Mouse (Mus musculus) kidney, embryonic 14.5 days (tissue): ENCODE results near the gene AI464131. TPM values are rescaled to one million over a fixed set of nuclear protein-coding genes. Genes with fewer than 3 reads are reported as not detected.
A peak's percentile ranks its signal among the peaks of the same experiment; 100 is the strongest.

Experiments used
- ATAC-seq: fragments of 200-750 bp; cut with Nextera tagmentation; 2 replicates; pipeline ENCODE4 v1.8.0; 2017; ENCODE audit warnings: moderate number of reproducible peaks, mild to moderate bottlenecking, moderate TSS enrichment, moderate library complexity; ENCODE audit not compliant: low FRiP score, low TSS enrichment
- H3K27ac ChIP-seq: fragments of 300-500 bp; sonication (generic); 2 replicates; pipeline ENCODE4 v1.5.1; 2014; ENCODE audit warnings: low read depth, mild to moderate bottlenecking, low read length, moderate library complexity, mixed read lengths
- H3K27me3 ChIP-seq: fragments of 300-500 bp; sonication (generic); 2 replicates; pipeline ENCODE4 v1.6.1; 2014; ENCODE audit warnings: mild to moderate bottlenecking, low read length; ENCODE audit not compliant: control insufficient read depth, insufficient read depth
- H3K36me3 ChIP-seq: fragments of 300-500 bp; sonication (generic); 2 replicates; pipeline ENCODE4 v1.6.1; 2014; ENCODE audit warnings: low read length, mixed read lengths; ENCODE audit not compliant: control insufficient read depth, insufficient read depth
- H3K4me1 ChIP-seq: fragments of 300-500 bp; sonication (generic); 2 replicates; pipeline ENCODE4 v1.6.1; 2014; ENCODE audit warnings: low read length, mixed read lengths; ENCODE audit not compliant: control insufficient read depth, insufficient read depth
- H3K4me2 ChIP-seq: fragments of 300-500 bp; sonication (generic); replicated peaks from 2 replicates; pipeline ENCODE4 v1.6.1; 2014; ENCODE audit warnings: low read depth, mild to moderate bottlenecking, low read length
- H3K4me3 ChIP-seq: fragments of 300-500 bp; sonication (generic); 2 replicates; pipeline ENCODE4 v1.5.1; 2014; ENCODE audit warnings: mild to moderate bottlenecking, low read length
- H3K9ac ChIP-seq: fragments of 300-500 bp; sonication (generic); 2 replicates; pipeline ENCODE4 v1.6.1; 2014; ENCODE audit warnings: low read depth, mild to moderate bottlenecking, low read length, moderate library complexity
- H3K9me3 ChIP-seq: fragments of 300-500 bp; sonication (generic); 2 replicates; pipeline ENCODE4 v1.6.1; 2016; ENCODE audit warnings: low read length; ENCODE audit not compliant: control insufficient read depth
- WGBS: fragments of 180-500 bp; shearing (Covaris S2); extraction: QIAGEN DNeasy Blood & Tissue Kit; methylation state at CpG from one replicate; pipeline ENCODE4 v1.1.7; 2014; 5-methylcytosine and 5-hydroxymethylcytosine counted together
- polyA plus RNA-seq: library from polyadenylated mRNA; unstranded; fragments of >200 nt; fragmentation: Nextera tagmentation; extraction: Ambion mirVana; gene quantifications from 2 replicates; pipeline ENCODE4 v1.2.1, GENCODE M21; 2014

Gene AI464131
- polyA plus RNA-seq = 3.8 and 8.9 TPM in 2 replicates

DNA sequence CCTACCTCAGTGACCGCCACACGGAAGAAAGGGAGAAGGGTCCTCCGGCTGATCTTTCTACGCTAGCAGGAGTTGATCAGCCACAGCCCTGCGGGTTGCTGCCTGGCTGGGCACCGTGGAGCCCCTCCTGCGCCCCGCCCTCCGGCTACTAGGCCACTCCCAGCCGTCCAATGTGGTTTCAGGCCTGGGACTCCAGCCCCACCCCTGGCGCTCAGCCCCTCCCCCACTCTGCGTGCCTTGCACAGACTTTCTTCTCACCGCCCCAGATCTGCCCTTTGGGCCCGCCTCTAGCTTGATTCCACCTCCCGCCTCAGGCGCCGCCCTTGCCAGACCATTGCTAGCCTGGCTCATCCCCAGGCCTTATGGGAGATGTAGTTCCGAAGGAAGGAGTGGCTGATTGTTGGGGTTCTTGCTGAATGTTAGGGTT lies at the start of gene AI464131:
TSS of gene AI464131 (minus strand) at position 91 of the 427 bp plus-strand sequence.
- Histone ChIP-seq H3K27me3 (peaks cover 38% of the 10 kb centered on the region), H3K36me3 (no peaks in the 10 kb centered on the region), H3K27ac (peak within 1 kb of the TSS; percentile 71; the same call in 1 of the 2 replicates), H3K4me2 (peak within 1 kb of the TSS; percentile 63), H3K9ac (peak within 1 kb of the TSS; percentile 54; the same call in 1 of the 2 replicates), H3K4me1 (peaks cover 18% of the 10 kb centered on the region), H3K9me3 (no peaks in the 10 kb centered on the region), H3K4me3 (peak within 1 kb of the TSS; percentile 45)
- 2% methylated on average over 15 of the region's 18 CpGs for WGBS
- peak; percentile 93 for ATAC-seq

DNA sequence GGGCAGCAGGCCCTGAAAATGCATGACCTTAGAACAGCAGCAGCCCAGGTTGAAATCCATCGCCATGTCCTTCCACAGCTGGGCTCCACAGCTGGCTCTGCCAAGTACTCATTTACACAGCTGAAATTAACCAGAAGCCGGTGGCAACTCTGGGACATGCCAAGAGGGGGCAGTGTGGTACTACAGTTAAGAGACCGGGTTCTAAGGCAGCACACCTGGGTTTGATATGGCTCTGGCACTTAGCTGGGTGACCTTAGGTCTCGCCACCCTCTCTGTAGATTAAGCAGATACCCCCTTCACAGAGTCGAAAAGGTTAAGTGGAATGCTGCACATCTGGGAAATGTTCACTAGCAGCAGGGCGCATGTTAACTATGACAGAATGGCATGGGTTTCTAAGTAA lies 49.7 kb upstream of the AI464131 start:
- no peaks in the 10 kb centered on the region for H3K9me3 ChIP-seq
- 35% methylated on average over 6 of the region's 6 CpGs for WGBS
- no peak overlapping the region for H3K27ac ChIP-seq
- no peak overlapping the region for H3K4me2 ChIP-seq
- no peaks in the 10 kb centered on the region for H3K27me3 ChIP-seq
- peak; percentile 32; the same call in 1 of the 2 replicates for ATAC-seq
- peaks cover 4% of the 10 kb centered on the region; the same call in 1 of the 2 replicates for H3K4me1 ChIP-seq
- H3K9ac ChIP-seq = no peak overlapping the region
- H3K4me3 ChIP-seq = no peak overlapping the region
- no peaks in the 10 kb centered on the region for H3K36me3 ChIP-seq

DNA sequence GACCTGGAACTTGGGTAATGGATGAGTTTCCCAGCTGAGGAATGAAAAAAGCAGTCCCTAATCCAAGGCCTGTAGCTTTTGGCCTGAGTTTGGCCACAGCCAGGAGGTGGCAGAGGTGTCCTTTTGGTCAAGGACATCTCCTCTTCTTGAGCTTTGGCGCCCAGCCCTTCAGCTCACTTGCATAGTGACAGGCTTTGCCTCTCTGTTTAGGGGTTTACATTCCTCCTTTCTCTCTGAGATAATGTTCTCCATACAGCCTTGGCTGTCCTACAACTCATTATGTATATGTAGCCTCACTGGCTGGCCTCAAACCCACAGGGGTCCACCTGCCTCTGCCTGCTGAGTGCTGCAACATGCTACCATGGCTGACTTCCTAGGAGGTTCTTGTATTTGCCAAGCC lies 44.2 kb upstream of the AI464131 start:
- Histone ChIP-seq H3K36me3 (no peaks in the 10 kb centered on the region), H3K9me3 (no peaks in the 10 kb centered on the region), H3K4me3 (no peak overlapping the region), H3K27me3 (no peaks in the 10 kb centered on the region), H3K27ac (no peak overlapping the region), H3K9ac (no peak overlapping the region), H3K4me1 (no peaks in the 10 kb centered on the region), H3K4me2 (no peak overlapping the region)
- 71% methylated on average over 1 of the region's 1 CpGs for WGBS
- no peak for ATAC-seq

DNA sequence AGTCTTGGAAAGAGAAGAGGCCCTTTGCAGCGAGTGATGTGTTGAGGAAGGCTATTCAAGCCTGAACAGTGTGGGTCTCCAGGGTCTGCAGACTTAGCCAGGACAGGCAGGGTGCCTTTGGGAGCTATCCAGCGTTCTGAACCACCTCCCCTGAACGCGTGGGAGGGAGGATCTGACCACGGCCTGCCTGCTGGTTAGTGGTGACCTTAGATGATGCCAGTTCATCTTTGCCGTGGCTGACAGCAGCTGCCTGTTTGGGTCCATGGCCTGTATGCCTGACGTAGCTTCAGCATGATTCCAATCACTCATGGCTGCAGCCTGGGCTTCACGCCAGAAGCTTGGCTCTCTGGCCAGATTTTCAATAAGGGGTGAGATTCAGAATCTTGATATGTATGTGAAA lies 43.1 kb upstream of the AI464131 start:
- Histone ChIP-seq H3K27ac (no peak overlapping the region), H3K4me2 (no peak overlapping the region), H3K9ac (no peak overlapping the region), H3K36me3 (no peaks in the 10 kb centered on the region), H3K9me3 (no peaks in the 10 kb centered on the region), H3K4me3 (no peak overlapping the region), H3K4me1 (no peaks in the 10 kb centered on the region), H3K27me3 (no peaks in the 10 kb centered on the region)
- ATAC-seq = peak; percentile 71
- 14% methylated on average over 8 of the region's 8 CpGs for WGBS

DNA sequence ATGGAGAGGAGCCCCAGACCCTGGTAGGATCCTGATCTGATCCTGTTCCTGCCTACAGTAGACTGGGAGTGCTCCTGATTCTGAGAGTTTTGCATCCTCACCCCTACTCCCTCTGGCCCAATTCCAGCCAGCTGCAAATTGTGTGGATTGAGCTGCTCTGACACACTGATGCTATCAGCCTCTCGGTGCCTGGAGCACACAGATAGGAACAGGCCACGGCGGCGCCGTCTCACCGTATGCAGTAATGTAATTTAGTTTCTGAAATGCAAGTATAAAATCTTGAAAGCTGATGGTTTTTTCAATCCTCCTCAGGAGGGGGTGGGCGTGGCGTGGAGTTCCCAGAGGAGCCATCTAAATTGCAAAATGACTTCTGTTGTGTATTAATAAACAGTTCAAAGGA lies 39.3 kb upstream of the AI464131 start:
- Histone ChIP-seq H3K36me3 (no peaks in the 10 kb centered on the region), H3K27ac (no peak overlapping the region), H3K27me3 (no peaks in the 10 kb centered on the region), H3K9me3 (no peaks in the 10 kb centered on the region; the same call in 1 of the 2 replicates), H3K4me2 (no peak overlapping the region), H3K4me3 (no peak overlapping the region), H3K9ac (no peak overlapping the region), H3K4me1 (no peaks in the 10 kb centered on the region)
- no peak for ATAC-seq
- 69% methylated on average over 8 of the region's 8 CpGs for WGBS

DNA sequence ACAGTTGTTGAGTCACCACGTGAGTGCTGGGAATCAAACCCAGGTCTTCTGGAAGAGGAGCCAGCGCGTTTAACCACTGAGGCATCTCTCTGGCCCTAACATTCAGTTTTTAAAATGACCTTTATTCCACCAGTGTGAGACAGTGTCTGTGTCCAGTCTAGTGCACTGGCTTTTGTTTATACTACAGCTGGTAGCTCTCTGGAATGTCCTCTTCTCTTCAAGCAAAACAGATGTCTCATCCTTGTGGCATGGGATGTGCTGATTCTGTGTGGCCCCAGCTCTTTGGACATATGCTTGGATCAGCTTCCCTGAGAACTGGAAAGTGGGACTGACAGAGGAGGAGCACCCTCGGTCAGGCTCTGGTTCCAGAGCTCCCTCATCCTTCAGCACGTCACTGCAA lies 32.0 kb upstream of the AI464131 start:
- Histone ChIP-seq H3K27me3 (no peaks in the 10 kb centered on the region), H3K9ac (no peak overlapping the region), H3K9me3 (no peaks in the 10 kb centered on the region; the same call in 1 of the 2 replicates), H3K36me3 (no peaks in the 10 kb centered on the region), H3K4me3 (no peak overlapping the region), H3K27ac (no peak overlapping the region), H3K4me1 (no peaks in the 10 kb centered on the region), H3K4me2 (no peak overlapping the region)
- 71% methylated on average over 5 of the region's 5 CpGs for WGBS
- no peak for ATAC-seq

DNA sequence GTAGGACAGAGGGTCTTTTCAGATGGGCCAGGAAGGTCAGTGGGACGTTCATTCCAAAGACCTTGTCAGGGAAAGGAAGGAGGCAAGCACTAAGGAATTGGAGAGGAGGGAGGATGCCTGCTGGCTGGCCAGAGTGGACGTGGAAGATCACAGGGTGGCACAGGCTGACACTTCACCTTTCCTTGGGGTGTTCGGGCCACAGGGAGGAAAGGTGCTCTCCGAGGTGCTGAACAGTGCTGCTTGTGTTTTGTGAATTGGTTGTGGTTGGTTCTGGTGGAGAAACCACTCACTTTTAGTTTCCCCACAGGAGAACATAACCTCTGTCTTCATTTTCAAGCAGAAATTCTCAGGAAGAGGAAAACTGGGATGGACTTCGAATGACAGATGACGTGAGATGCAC lies 29.5 kb upstream of the AI464131 start:
- Histone ChIP-seq H3K27me3 (no peaks in the 10 kb centered on the region), H3K9ac (no peak overlapping the region), H3K4me3 (no peak overlapping the region), H3K36me3 (no peaks in the 10 kb centered on the region), H3K4me1 (peaks cover 8% of the 10 kb centered on the region; the same call in 1 of the 2 replicates), H3K9me3 (no peaks in the 10 kb centered on the region), H3K4me2 (no peak overlapping the region), H3K27ac (no peak overlapping the region)
- no peak for ATAC-seq
- 24% methylated on average over 6 of the region's 6 CpGs for WGBS

DNA sequence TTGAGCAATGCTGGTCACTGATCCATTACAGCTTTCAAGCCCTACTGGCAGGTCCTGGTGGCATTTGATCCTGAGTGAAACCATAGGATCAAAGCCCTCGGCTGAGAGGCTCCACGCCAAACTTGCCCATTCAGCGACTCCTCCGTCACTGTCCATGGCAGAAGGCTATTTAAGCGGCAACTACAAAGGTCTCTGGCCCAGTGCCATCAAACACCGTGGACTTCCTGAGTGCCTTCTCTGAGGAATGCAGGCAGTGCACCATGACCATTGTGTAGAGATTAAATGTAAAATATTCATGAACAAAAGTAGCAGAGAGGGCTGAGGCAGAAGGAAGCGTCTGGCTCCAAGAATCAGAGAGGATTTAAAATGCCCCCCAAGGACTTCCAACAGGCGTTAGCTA lies 25.1 kb upstream of the AI464131 start:
- H3K27ac ChIP-seq = no peak overlapping the region
- no peak overlapping the region for H3K9ac ChIP-seq
- ATAC-seq = peak; percentile 85
- 8% methylated on average over 8 of the region's 8 CpGs for WGBS
- H3K4me3 ChIP-seq = no peak overlapping the region
- H3K27me3 ChIP-seq = no peaks in the 10 kb centered on the region
- H3K9me3 ChIP-seq = no peaks in the 10 kb centered on the region
- H3K4me1 ChIP-seq = peaks cover 8% of the 10 kb centered on the region; the same call in 1 of the 2 replicates
- H3K36me3 ChIP-seq = no peaks in the 10 kb centered on the region
- H3K4me2 ChIP-seq = no peak overlapping the region

DNA sequence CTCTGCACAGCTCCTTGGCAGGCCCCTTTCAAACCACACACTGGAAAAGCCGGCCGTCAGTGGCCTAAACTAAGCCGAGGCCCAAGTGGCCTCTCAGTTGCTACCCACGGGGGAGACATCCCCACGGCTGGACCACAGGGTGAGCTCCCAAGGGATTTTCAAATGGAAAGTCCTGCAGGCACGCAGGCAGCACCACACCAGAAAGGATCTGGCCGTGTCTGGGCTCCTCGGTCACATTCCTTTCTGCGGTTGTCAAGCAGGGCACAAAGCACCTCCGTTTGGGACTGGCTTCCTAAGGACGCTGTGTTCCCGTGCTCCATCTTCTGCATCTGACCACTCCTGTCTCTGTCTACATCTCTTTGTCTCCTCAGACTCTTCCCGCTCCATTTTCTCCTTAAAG lies 24.2 kb upstream of the AI464131 start:
- WGBS = 31% methylated on average over 13 of the region's 13 CpGs
- no peak overlapping the region for H3K9ac ChIP-seq

More for the DNA sequence above, 24.2 kb upstream of the AI464131 start:
- Histone ChIP-seq H3K27ac (no peak overlapping the region), H3K4me2 (no peak overlapping the region), H3K4me3 (no peak overlapping the region), H3K4me1 (peaks cover 8% of the 10 kb centered on the region; the same call in 1 of the 2 replicates), H3K9me3 (no peaks in the 10 kb centered on the region), H3K27me3 (no peaks in the 10 kb centered on the region), H3K36me3 (no peaks in the 10 kb centered on the region)
- ATAC-seq = no peak
